Mouse (Mus musculus) adrenal gland, postnatal 36 days (tissue): Measurements from ENCODE around the gene Cdip1. TPM values are rescaled to one million over a fixed set of nuclear protein-coding genes. Genes with fewer than 3 reads are reported as not detected.
"Not testable (repeated sequence)": the region's sequence is repeated elsewhere in the genome, so short reads cannot be mapped to it uniquely, and the experiment has no call there.

Source experiments
- DNase-seq, 2 experiments: peaks; one replicate each; pipeline ENCODE4 v3.0.0; 2021; ENCODE audit warnings: mixed read lengths in 1 of 2
- long read RNA-seq, 2 experiments: library from polyadenylated mRNA; stranded (forward); transcript quantifications; one replicate each; pipeline ENCODE4 v2.0.0; 2021; ENCODE audit warnings: borderline sequencing depth in 2 of 2
- total RNA-seq, 2 experiments: library from RNA; stranded (reverse); gene quantifications; 2 replicates each; pipeline ENCODE4 v1.2.3; 2021

Gene Cdip1
- 100 to 1,000 TPM in 1 of 2 experiments, 10 to 100 TPM in 1; 99.9 to 114 TPM for total RNA-seq
- long read RNA-seq, experiment 1, full-length matches to known transcripts, result 41 of 104 reads
- long read RNA-seq, experiment 1, partial matches to known transcripts, result 9 of 104 reads
- long read RNA-seq, experiment 1, other reads (novel, unspliced or antisense), result 54 of 104 reads
- long read RNA-seq, experiment 2, transcript Cdip1-201 (6 exons, 3,953 nt), result major isoform, 26 of 63 reads
- long read RNA-seq, experiment 2, transcript Cdip1-203 (6 exons, 2,554 nt), result minor isoform, 13 of 63 reads
- long read RNA-seq, experiment 2, partial matches to known transcripts, result 4 of 63 reads
- long read RNA-seq, experiment 2, other reads (novel, unspliced or antisense), result 20 of 63 reads

- peak; percentile 95 to 97 for DNase-seq
These were observed at the start of gene Cdip1 for GRCm38 (mm10) chr16:4789810-4790559. Gene Cdip1, minus strand, starts transcription at chr16:4790292.

GRCm38 (mm10) chr16:4839552-4839951 is 49.5 kb upstream of the Cdip1 start:
- DNase-seq, result no peak

- DNase-seq, result peak in 1 of 2 experiments; percentile 23
These were observed 47.5 kb upstream of the Cdip1 start for GRCm38 (mm10) chr16:4837631-4838030.

- no peak for DNase-seq
These were observed 45.1 kb upstream of the Cdip1 start, which contains the start of gene 4930562C15Rik for GRCm38 (mm10) chr16:4835191-4835590. Gene 4930562C15Rik, plus strand, starts transcription at chr16:4835416.

- no peak for DNase-seq
These were observed 43.8 kb upstream of the Cdip1 start for GRCm38 (mm10) chr16:4833858-4834257.

- DNase-seq, result peak; percentile 53 to 71
These were observed 41.7 kb upstream of the Cdip1 start for GRCm38 (mm10) chr16:4831650-4832419.

- no peak for DNase-seq
These were observed 39.3 kb upstream of the Cdip1 start for GRCm38 (mm10) chr16:4829271-4829900.

- no peak for DNase-seq
These were observed 37.5 kb upstream of the Cdip1 start for GRCm38 (mm10) chr16:4827639-4828038.

- DNase-seq, result not testable (repeated sequence)
These were observed 34.4 kb upstream of the Cdip1 start for GRCm38 (mm10) chr16:4824466-4824865.

GRCm38 (mm10) chr16:4818349-4818748 is 28.3 kb upstream of the Cdip1 start:
- DNase-seq, result no peak

- DNase-seq, result no peak
These were observed 6.5 kb upstream of the Cdip1 start for GRCm38 (mm10) chr16:4796631-4797030.

GRCm38 (mm10) chr16:4791332-4791731 is 1.2 kb upstream of the Cdip1 start:
- no peak for DNase-seq

GRCm38 (mm10) chr16:4789311-4789768 is 752 bp downstream of the Cdip1 start:
- DNase-seq, result peak; percentile 58 to 64

GRCm38 (mm10) chr16:4788176-4788575 is 1.9 kb downstream of the Cdip1 start:
- no peak for DNase-seq

GRCm38 (mm10) chr16:4785706-4786105 is 4.4 kb downstream of the Cdip1 start:
- DNase-seq, result no peak

GRCm38 (mm10) chr16:4782515-4782914 is 7.6 kb downstream of the Cdip1 start:
- DNase-seq, result no peak

GRCm38 (mm10) chr16:4781524-4782196 is 8.4 kb downstream of the Cdip1 start:
- DNase-seq, result peak; percentile 70 to 71

- no peak for DNase-seq
These were observed 11.2 kb downstream of the Cdip1 start for GRCm38 (mm10) chr16:4778940-4779339.

GRCm38 (mm10) chr16:4777905-4778609 is 12.0 kb downstream of the Cdip1 start:
- peak in 1 of 2 experiments; percentile 30 for DNase-seq

- DNase-seq, result peak; percentile 31 to 50
These were observed 12.8 kb downstream of the Cdip1 start for GRCm38 (mm10) chr16:4777171-4777904.
